Mouse (Mus musculus) liver, adult 2 months (tissue): Measurements from ENCODE around the gene Mustn1. TPM values are rescaled to one million over a fixed set of nuclear protein-coding genes. Genes with fewer than 3 reads are reported as not detected.

Experiments used
- DNase-seq: peaks from one replicate; pipeline ENCODE4 v3.0.0-alpha.2; 2011; ENCODE audit warnings: low read depth, low spot score; ENCODE audit errors: extremely low read depth
- H3K27ac ChIP-seq: fragments of 200-500 bp; replicated peaks from 2 replicates; pipeline ENCODE4 v1.5.1; 2012; ENCODE audit warnings: low read depth, mild to moderate bottlenecking, control low read depth, inconsistent platforms, low read length; ENCODE audit not compliant: insufficient read depth
- H3K27me3 ChIP-seq: fragments of 200-500 bp; 2 replicates; pipeline ENCODE4 v1.6.1; 2012; ENCODE audit warnings: mild to moderate bottlenecking, moderate library complexity, low read length, inconsistent platforms; ENCODE audit not compliant: control insufficient read depth, insufficient read depth
- H3K36me3 ChIP-seq: fragments of 200-500 bp; 2 replicates; pipeline ENCODE4 v1.6.1; 2012; ENCODE audit warnings: low read length, inconsistent platforms; ENCODE audit not compliant: control insufficient read depth, insufficient read depth
- H3K4me1 ChIP-seq: fragments of 200-500 bp; 2 replicates; pipeline ENCODE4 v1.6.1; 2011; ENCODE audit warnings: low read length; ENCODE audit not compliant: control insufficient read depth, insufficient read depth
- H3K4me3 ChIP-seq: fragments of 200-500 bp; 2 replicates; pipeline ENCODE4 v1.5.1; 2011; ENCODE audit warnings: low read depth, mild to moderate bottlenecking, control low read depth, low read length, moderate library complexity; ENCODE audit not compliant: insufficient read depth
- H3K79me2 ChIP-seq: fragments of 200-500 bp; 2 replicates; pipeline ENCODE4 v1.6.1; 2012; ENCODE audit warnings: inconsistent platforms, mild to moderate bottlenecking, low read length, moderate library complexity; ENCODE audit not compliant: control insufficient read depth, insufficient read depth
- H3K9ac ChIP-seq: fragments of 200-500 bp; 2 replicates; pipeline ENCODE4 v1.6.1; 2012; ENCODE audit warnings: low read depth, mild to moderate bottlenecking, control low read depth, inconsistent platforms, low read length
- CTCF ChIP-seq: fragments of 200-500 bp; IDR thresholded peaks from 2 replicates; pipeline ENCODE4 v1.5.1; 2011; ENCODE audit warnings: low read depth, low read length, control low read depth
- POLR2A ChIP-seq: fragments of 200-500 bp; IDR thresholded peaks from 2 replicates; pipeline ENCODE4 v1.6.1; 2011; ENCODE audit warnings: low read length, control low read depth; ENCODE audit not compliant: insufficient read depth; ENCODE audit errors: extremely low read depth
- WGBS: fragments of 180-500 bp; shearing (Covaris S2); methylation state at CpG from one replicate; pipeline ENCODE4 v1.1.7; 2018; 5-methylcytosine and 5-hydroxymethylcytosine counted together
- polyA plus RNA-seq: library from polyadenylated mRNA; depleted of rRNA; stranded (reverse); fragments of >200 nt; gene quantifications from 2 replicates; pipeline ENCODE4 v1.2.3, GENCODE M21; 2012
- total RNA-seq: library from RNA; depleted of rRNA; stranded (reverse); fragments of >200 nt; gene quantifications from 2 replicates; pipeline ENCODE4 v1.2.3, GENCODE M21; 2014

The Mustn1 gene
- total and polyA plus RNA-seq, 2 experiments: 1.0 to 4.1 TPM

DNA sequence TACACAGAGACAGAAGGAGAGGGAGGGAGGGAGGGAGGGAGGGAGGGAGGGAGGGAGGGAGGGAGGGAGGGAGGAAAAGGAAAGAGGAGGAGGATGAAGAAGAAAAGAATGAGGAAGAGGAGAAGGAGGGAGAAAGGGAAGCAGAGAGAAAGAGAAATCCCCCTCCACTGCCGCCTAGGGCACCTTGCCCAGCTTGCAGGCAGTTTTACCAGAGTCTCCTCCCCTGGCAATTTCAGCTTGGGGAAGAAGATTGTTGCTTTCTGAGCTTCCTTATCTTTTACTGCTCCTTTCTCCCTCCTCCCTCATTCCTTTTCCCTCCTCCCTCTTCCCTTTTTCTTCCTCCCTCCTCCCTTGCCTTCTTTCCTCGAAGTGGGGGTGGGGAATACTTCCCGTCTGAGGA, 24.0 kb downstream of the Mustn1 start:
- H3K4me3 ChIP-seq: no peak overlapping the region
- no peaks in the 10 kb centered on the region for H3K27me3 ChIP-seq
- DNase-seq: no peak
- WGBS: 54% methylated on average over 3 of the region's 3 CpGs
- peaks cover 28% of the 10 kb centered on the region for H3K36me3 ChIP-seq
- H3K9ac ChIP-seq: no peak overlapping the region
- no peaks in the 10 kb centered on the region for H3K79me2 ChIP-seq
- peaks cover 8% of the 10 kb centered on the region for H3K4me1 ChIP-seq
- no peak for TF ChIP-seq POLR2A
- TF ChIP-seq CTCF: no peak
- H3K27ac ChIP-seq: no peak overlapping the region

DNA sequence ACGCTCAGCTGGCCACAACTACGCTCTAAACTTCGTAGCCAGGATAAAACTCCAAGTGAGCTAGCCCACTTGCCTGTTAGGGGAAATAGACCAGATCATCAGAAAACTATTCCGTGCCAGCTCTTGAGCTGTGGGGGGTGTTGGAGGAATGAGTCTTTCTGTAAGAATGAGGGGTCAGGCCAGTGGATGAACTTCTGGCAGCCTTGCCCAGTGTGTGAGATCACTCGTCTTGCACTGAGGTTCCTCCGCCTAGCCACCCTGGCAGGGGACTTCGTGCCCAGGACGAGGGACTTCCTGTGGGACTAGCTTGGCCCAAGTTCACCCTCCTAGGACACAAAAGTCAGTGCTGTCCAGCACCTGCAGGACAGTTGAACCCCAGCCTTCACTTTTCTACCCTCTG, 25.3 kb downstream of the Mustn1 start:
- no peak overlapping the region for H3K4me3 ChIP-seq
- H3K9ac ChIP-seq: no peak overlapping the region
- no peak for TF ChIP-seq CTCF
- TF ChIP-seq POLR2A: no peak
- H3K4me1 ChIP-seq: peaks cover 15% of the 10 kb centered on the region
- DNase-seq: no peak
- H3K79me2 ChIP-seq: no peaks in the 10 kb centered on the region
- H3K27ac ChIP-seq: peak overlapping the region; percentile 2; the same call in 1 of the 2 replicates
- WGBS: 45% methylated on average over 8 of the region's 8 CpGs
- no peaks in the 10 kb centered on the region for H3K27me3 ChIP-seq
- H3K36me3 ChIP-seq: peaks cover 29% of the 10 kb centered on the region

DNA sequence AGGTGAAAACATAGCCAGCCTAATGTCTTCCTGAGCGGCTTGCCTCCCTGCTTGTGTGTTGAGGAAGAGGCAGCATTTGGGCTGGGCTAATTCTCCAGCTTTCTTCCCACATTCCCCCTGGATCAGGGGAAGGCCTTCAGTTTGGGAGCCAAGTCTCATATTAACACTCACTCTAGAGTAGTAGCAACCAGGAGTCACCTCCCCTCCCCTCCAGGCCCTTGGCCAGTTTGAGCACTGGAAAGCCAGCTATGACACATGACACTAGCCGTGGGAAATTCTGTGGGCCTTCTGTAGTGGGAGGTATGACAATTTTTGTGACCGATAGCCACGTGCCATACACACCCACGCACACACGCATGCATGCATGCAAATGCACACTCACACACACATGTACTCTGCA, 27.0 kb downstream of the Mustn1 start:
- DNase-seq: no peak
- H3K9ac ChIP-seq: no peak overlapping the region
- peaks cover 15% of the 10 kb centered on the region for H3K4me1 ChIP-seq
- no peaks in the 10 kb centered on the region for H3K79me2 ChIP-seq
- no peak for TF ChIP-seq POLR2A
- no peak for TF ChIP-seq CTCF
- no peak overlapping the region for H3K4me3 ChIP-seq
- 81% methylated on average over 6 of the region's 6 CpGs for WGBS
- no peaks in the 10 kb centered on the region for H3K27me3 ChIP-seq
- no peak overlapping the region for H3K27ac ChIP-seq
- peaks cover 21% of the 10 kb centered on the region for H3K36me3 ChIP-seq

DNA sequence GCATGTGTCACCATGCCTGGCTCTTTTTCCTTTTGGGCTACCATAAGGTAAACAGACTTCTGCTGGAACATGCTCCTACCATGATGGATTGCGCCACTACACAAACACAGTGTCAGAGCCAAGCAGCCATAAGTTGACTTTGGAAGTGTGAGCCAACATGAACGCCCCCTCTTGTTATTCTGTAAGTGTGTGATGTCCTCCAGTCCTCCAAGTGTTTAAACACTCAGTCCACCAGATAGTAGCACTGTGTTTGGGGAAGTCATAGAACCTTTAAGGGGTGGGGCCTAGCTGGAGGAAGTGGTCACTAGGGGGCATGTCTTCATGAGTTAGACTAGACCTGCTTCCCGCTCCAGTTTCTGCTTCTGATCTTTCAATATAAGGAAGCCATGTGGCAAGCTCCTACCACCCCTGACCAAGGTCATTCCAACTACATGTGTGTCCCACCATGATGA, 28.8 kb downstream of the Mustn1 start:
- peak; percentile 93 for DNase-seq
- H3K27me3 ChIP-seq: no peaks in the 10 kb centered on the region
- no peaks in the 10 kb centered on the region for H3K79me2 ChIP-seq
- H3K4me3 ChIP-seq: no peak overlapping the region
- peaks cover 27% of the 10 kb centered on the region for H3K36me3 ChIP-seq
- H3K9ac ChIP-seq: no peak overlapping the region
- H3K4me1 ChIP-seq: peaks cover 15% of the 10 kb centered on the region
- WGBS: 14% methylated on average over 3 of the region's 3 CpGs
- H3K27ac ChIP-seq: peak overlapping the region; percentile 29
- TF ChIP-seq CTCF: no peak
- no peak for TF ChIP-seq POLR2A

DNA sequence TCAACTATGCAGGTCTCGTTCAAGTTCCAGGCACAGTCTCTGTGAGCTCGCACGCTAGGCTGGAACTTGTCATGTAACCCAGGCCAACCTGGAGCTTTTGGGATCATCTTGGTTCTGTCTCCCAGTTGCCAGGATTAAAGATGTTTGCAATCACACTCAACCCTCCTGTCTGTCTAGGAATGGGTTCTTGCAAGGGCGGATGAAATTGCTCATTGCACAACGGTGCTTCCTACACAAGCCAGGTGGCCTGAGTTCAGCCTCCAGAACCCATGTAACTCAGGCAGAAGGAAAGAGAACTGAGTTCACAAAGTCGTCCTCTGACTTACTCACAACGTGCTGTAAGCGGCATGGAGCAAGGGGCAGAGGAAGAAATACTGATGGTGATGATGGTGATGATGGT, 32.1 kb downstream of the Mustn1 start:
- Histone ChIP-seq H3K4me3 (no peak overlapping the region), H3K27ac (no peak overlapping the region), H3K79me2 (no peaks in the 10 kb centered on the region), H3K36me3 (peaks cover 58% of the 10 kb centered on the region), H3K9ac (no peak overlapping the region), H3K4me1 (peaks cover 20% of the 10 kb centered on the region), H3K27me3 (no peaks in the 10 kb centered on the region)
- DNase-seq: no peak
- WGBS: 69% methylated on average over 8 of the region's 8 CpGs
- no peak for TF ChIP-seq POLR2A
- no peak for TF ChIP-seq CTCF

DNA sequence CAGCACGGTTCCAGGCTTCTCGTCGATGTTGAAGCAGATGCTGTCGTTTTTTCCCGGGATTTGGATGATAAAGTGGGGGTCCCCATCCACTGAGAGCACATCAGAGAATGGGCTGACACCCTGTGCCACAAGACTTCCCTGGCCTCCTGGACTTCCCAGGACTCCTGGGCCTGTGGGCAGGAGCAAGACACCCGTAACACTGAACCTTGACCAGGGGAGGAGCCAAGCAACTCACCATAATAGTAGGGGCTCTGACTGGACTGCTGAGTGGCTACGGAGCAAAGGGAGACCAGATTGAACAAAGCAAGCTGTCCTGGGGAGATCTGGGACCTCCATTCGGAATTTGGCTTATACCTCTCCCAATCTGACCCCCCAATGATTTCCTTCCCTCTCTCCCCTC, 33.6 kb downstream of the Mustn1 start:
- Histone ChIP-seq H3K27me3 (no peaks in the 10 kb centered on the region), H3K4me1 (peaks cover 19% of the 10 kb centered on the region; the same call in 1 of the 2 replicates), H3K27ac (0 out of 2 replicates have a peak overlapping the region, but pooled peaks have one; percentile 1), H3K79me2 (no peaks in the 10 kb centered on the region), H3K9ac (no peak overlapping the region), H3K4me3 (no peak overlapping the region), H3K36me3 (peaks cover 73% of the 10 kb centered on the region)
- no peak for TF ChIP-seq POLR2A
- TF ChIP-seq CTCF: no peak
- WGBS: 70% methylated on average over 8 of the region's 8 CpGs
- DNase-seq: no peak
